Mouse (Mus musculus) thymus, postnatal 14 days (tissue): ENCODE data around the gene A930018P22Rik.

ENCODE experiments used
- DNase-seq: peaks from one replicate; pipeline ENCODE4 v3.0.0; 2021

Gene A930018P22Rik

GRCm38 (mm10) chr2:104163418-104163817 is 40.8 kb downstream of the A930018P22Rik start:
- no peak for DNase-seq

GRCm38 (mm10) chr2:104163978-104164487 is 41.5 kb downstream of the A930018P22Rik start:
- DNase-seq: no peak

- DNase-seq: no peak
Measured at GRCm38 (mm10) chr2:104165631-104166030, 43.1 kb downstream of the A930018P22Rik start.

GRCm38 (mm10) chr2:104167765-104168164 is 45.2 kb downstream of the A930018P22Rik start:
- no peak for DNase-seq

- no peak for DNase-seq
Measured at GRCm38 (mm10) chr2:104168186-104168896, 45.8 kb downstream of the A930018P22Rik start.

- peak; percentile 33 for DNase-seq
Measured at GRCm38 (mm10) chr2:104172695-104173348, 50.3 kb downstream of the A930018P22Rik start.

GRCm38 (mm10) chr2:104173431-104173830 is 50.9 kb downstream of the A930018P22Rik start:
- DNase-seq: no peak
